Mouse (Mus musculus) gastrocnemius, adult 8-10 months (tissue): ENCODE results near the gene Atg10. TPM values are rescaled to one million over a fixed set of nuclear protein-coding genes. Genes with fewer than 3 reads are reported as not detected.
A peak's percentile ranks its signal among the peaks of the same experiment; 100 is the strongest.
"Not testable (repeated sequence)": the region's sequence is repeated elsewhere in the genome, so short reads cannot be mapped to it uniquely, and the experiment has no call there.

Source experiments
- DNase-seq, 2 experiments: peaks; one replicate each; pipeline ENCODE4 v3.0.0; 2022; ENCODE audit warnings: low spot score in 2 of 2
- total RNA-seq, 4 experiments: library from RNA; stranded (reverse); gene quantifications; 2 replicates each; pipeline ENCODE4 v1.2.4; 2022

Gene Atg10
- total RNA-seq, 4 experiments from 2014 or later = 8.0 to 13.9 (median 10.9) TPM

- no peak for DNase-seq
These were observed 263.2 kb downstream of the Atg10 start for GRCm38 (mm10) chr13:90960591-90960990.

GRCm38 (mm10) chr13:90958894-90959293, 264.9 kb downstream of the Atg10 start:
- DNase-seq = no peak

GRCm38 (mm10) chr13:90939600-90939999, 284.2 kb downstream of the Atg10 start:
- DNase-seq = no peak

- DNase-seq = no peak
These were observed 284.6 kb downstream of the Atg10 start for GRCm38 (mm10) chr13:90939192-90939591.

- no peak for DNase-seq
These were observed 287.9 kb downstream of the Atg10 start for GRCm38 (mm10) chr13:90935852-90936251.

GRCm38 (mm10) chr13:90933256-90933655, 290.5 kb downstream of the Atg10 start:
- peak in 1 of 2 experiments; percentile 21 for DNase-seq

- peak; percentile 27 to 41 for DNase-seq
These were observed 293.9 kb downstream of the Atg10 start for GRCm38 (mm10) chr13:90929847-90930246.

- DNase-seq = not testable (repeated sequence)
These were observed 295.5 kb downstream of the Atg10 start for GRCm38 (mm10) chr13:90928266-90928665.

- DNase-seq = no peak
These were observed 296.7 kb downstream of the Atg10 start for GRCm38 (mm10) chr13:90926938-90927633.

GRCm38 (mm10) chr13:90926125-90926765, 297.5 kb downstream of the Atg10 start:
- no peak for DNase-seq

- DNase-seq = no peak
These were observed 298.6 kb downstream of the Atg10 start for GRCm38 (mm10) chr13:90925191-90925590.

GRCm38 (mm10) chr13:90924072-90924471, 299.7 kb downstream of the Atg10 start:
- DNase-seq = no peak

- not testable (repeated sequence) for DNase-seq
These were observed 300.2 kb downstream of the Atg10 start for GRCm38 (mm10) chr13:90923617-90924016.

- DNase-seq = peak; percentile 83 to 84
These were observed 300.8 kb downstream of the Atg10 start, which contains the start of gene Rps23 for GRCm38 (mm10) chr13:90922751-90923612. Rps23 (plus strand) TSS chr13:90922958.

GRCm38 (mm10) chr13:90914721-90915120, 309.0 kb downstream of the Atg10 start:
- no peak for DNase-seq

GRCm38 (mm10) chr13:90913675-90914192, 310.0 kb downstream of the Atg10 start:
- DNase-seq = no peak

- no peak for DNase-seq
These were observed 310.8 kb downstream of the Atg10 start for GRCm38 (mm10) chr13:90912760-90913674.

GRCm38 (mm10) chr13:90907376-90907775, 316.4 kb downstream of the Atg10 start:
- DNase-seq = no peak

- no peak for DNase-seq
These were observed 318.6 kb downstream of the Atg10 start, which contains the start of gene Atp6ap1l for GRCm38 (mm10) chr13:90905176-90905575. Atp6ap1l (minus strand) TSS chr13:90905355.

GRCm38 (mm10) chr13:90896821-90897220, 326.9 kb downstream of the Atg10 start:
- DNase-seq = peak in 1 of 2 experiments; percentile 3
